ENCODE assay signal across 9 mouse cellular contexts in genomic region chr10:14046935-14047334, GRCm38 (mm10).
DNase-seq lines count a peak whose midpoint lies in the region; ATAC-seq and TF ChIP-seq lines count a peak whose summit lies in the region.
"Had no signal": no experiment of that assay in that cellular context is flagged by ENCODE, and none has a peak within 500 bp of the region (broad histone marks: within the 10 kb centered on the region; RNA-seq: fewer than 3 reads in every experiment).

No protein-coding gene starts in this region.

- no peak overlapping the region for H3K4me3 ChIP-seq in heart, embryonic 15.5 days
- no peak overlapping the region for H3K4me3 ChIP-seq in heart, embryonic 11.5 days (ENCODE audit: low read depth, low read length)
- no peak overlapping the region for H3K4me3 ChIP-seq in midbrain, postnatal 0 days (ENCODE audit: low read depth, low read length)
- H3K4me3 ChIP-seq in midbrain, embryonic 16.5 days (ENCODE audit: low read depth, low read length) = no peak overlapping the region

- no peak for ATAC-seq in heart, embryonic 15.5 days (replicated peaks; ENCODE audit: insufficient number of reproducible peaks, insufficient read depth, low FRiP score, low read depth)
- ATAC-seq in heart, embryonic 11.5 days (replicated peaks; ENCODE audit: insufficient number of reproducible peaks, low FRiP score, low TSS enrichment) = no peak
- ATAC-seq in midbrain, postnatal 0 days (ENCODE audit: low FRiP score) = no peak
- ATAC-seq in midbrain, embryonic 16.5 days = no peak
- ATAC-seq in activated CD4-positive, CD25-positive, alpha-beta regulatory T cell, adult 4 months = no peak

- 69% methylated on average over 2 of the region's 2 CpGs for WGBS in heart, embryonic 15.5 days
- 58% methylated on average over 2 of the region's 2 CpGs for whole genome bisulfite sequencing in heart, embryonic 11.5 days (ENCODE audit: insufficient replicate concordance)
- WGBS in midbrain, postnatal 0 days = 66% methylated on average over 2 of the region's 2 CpGs
- WGBS in midbrain, embryonic 16.5 days = 58% methylated on average over 2 of the region's 2 CpGs

- no peak overlapping the region for H3K9ac ChIP-seq in heart, embryonic 15.5 days
- no peak overlapping the region for H3K9ac ChIP-seq in heart, embryonic 11.5 days (ENCODE audit: low read depth, low read length)
- H3K9ac ChIP-seq in midbrain, postnatal 0 days (replicated peaks; ENCODE audit: low read length, poor library complexity, severe bottlenecking) = no peak overlapping the region
- H3K9ac ChIP-seq in midbrain, embryonic 16.5 days (ENCODE audit: low read depth, low read length) = no peak overlapping the region

- 0 out of 2 replicates have a peak overlapping the region, but pooled peaks have one; percentile 70 for H3K27ac ChIP-seq in heart, embryonic 15.5 days
- H3K27ac ChIP-seq in heart, embryonic 11.5 days (ENCODE audit: low read depth, low read length) = no peak overlapping the region
- no peak overlapping the region for H3K27ac ChIP-seq in midbrain, postnatal 0 days (ENCODE audit: low read depth, low read length)
- H3K27ac ChIP-seq in midbrain, embryonic 16.5 days (ENCODE audit: low read length) = no peak overlapping the region
- H3K27ac ChIP-seq: macrophage had no signal

- no peaks in the 10 kb centered on the region for H3K27me3 ChIP-seq in heart, embryonic 15.5 days
- no peaks in the 10 kb centered on the region for H3K27me3 ChIP-seq in heart, embryonic 11.5 days (ENCODE audit: control insufficient read depth, insufficient read depth, low read length)
- H3K27me3 ChIP-seq in midbrain, postnatal 0 days (ENCODE audit: insufficient read depth, low read length) = no peaks in the 10 kb centered on the region
- H3K27me3 ChIP-seq in midbrain, embryonic 16.5 days (ENCODE audit: control insufficient read depth, insufficient read depth, low read depth, low read length) = no peaks in the 10 kb centered on the region

- TF ChIP-seq CTCF in midbrain, postnatal 0 days (IDR thresholded peaks at IDR 0.05) = peak; percentile 52

- H3K4me1 ChIP-seq in heart, embryonic 15.5 days (replicated peaks) = peaks cover 42% of the 10 kb centered on the region
- H3K4me1 ChIP-seq in heart, embryonic 11.5 days (ENCODE audit: control insufficient read depth, insufficient read depth, low read length) = peaks cover 29% of the 10 kb centered on the region
- H3K4me1 ChIP-seq in midbrain, postnatal 0 days (ENCODE audit: insufficient read depth, low read length) = peaks cover 3% of the 10 kb centered on the region; the same call in 1 of the 2 replicates
- 0 out of 2 replicates have a peak, but pooled peaks cover 6% of the 10 kb centered on the region for H3K4me1 ChIP-seq in midbrain, embryonic 16.5 days (ENCODE audit: control insufficient read depth, insufficient read depth, low read length)

- H3K9me3 ChIP-seq in heart, embryonic 15.5 days (replicated peaks) = no peaks in the 10 kb centered on the region
- no peaks in the 10 kb centered on the region for H3K9me3 ChIP-seq in heart, embryonic 11.5 days (replicated peaks; ENCODE audit: control insufficient read depth, low read length)
- H3K9me3 ChIP-seq in midbrain, postnatal 0 days (ENCODE audit: low read length) = no peaks in the 10 kb centered on the region
- H3K9me3 ChIP-seq in midbrain, embryonic 16.5 days (replicated peaks; ENCODE audit: control insufficient read depth, low read length, poor library complexity, severe bottlenecking) = no peaks in the 10 kb centered on the region

- no peaks in the 10 kb centered on the region for H3K36me3 ChIP-seq in heart, embryonic 15.5 days
- H3K36me3 ChIP-seq in heart, embryonic 11.5 days (ENCODE audit: control insufficient read depth, insufficient read depth, low read length) = no peaks in the 10 kb centered on the region
- no peaks in the 10 kb centered on the region for H3K36me3 ChIP-seq in midbrain, postnatal 0 days (ENCODE audit: insufficient read depth, low read length)
- no peaks in the 10 kb centered on the region for H3K36me3 ChIP-seq in midbrain, embryonic 16.5 days (ENCODE audit: control insufficient read depth, insufficient read depth, low read length)

- no peak overlapping the region for H3K4me2 ChIP-seq in heart, embryonic 15.5 days
- H3K4me2 ChIP-seq in heart, embryonic 11.5 days = no peak overlapping the region
- H3K4me2 ChIP-seq in midbrain, postnatal 0 days (ENCODE audit: low read depth, low read length, poor library complexity, severe bottlenecking) = no peak overlapping the region
- no peak overlapping the region for H3K4me2 ChIP-seq in midbrain, embryonic 16.5 days (ENCODE audit: low read length)

- no peak for DNase-seq in midbrain, postnatal 0 days (ENCODE audit: low spot score)
- DNase-seq in induced T-regulatory cell, adult 2 months (ENCODE audit: low read depth) = peak; percentile 83
- DNase-seq in thymus, postnatal 4 days = peak; percentile 80
- no peak for DNase-seq in cerebellum, postnatal 4 days (ENCODE audit: low spot score in 2 of 2)

Comparison
In these comparisons a context has a peak if more than half of its experiments do, and no peak if none do; other contexts are left out.
1. DNase-seq: peak in induced T-regulatory cell, adult 2 months (single experiment) and thymus, postnatal 4 days (single experiment); none in midbrain, postnatal 0 days (single experiment) and cerebellum, postnatal 4 days (0 of 2).